Mouse (Mus musculus) testis, postnatal 10 days (tissue): ENCODE data around the gene Rcsd1.

Experiments
- DNase-seq: peaks from one replicate; pipeline ENCODE4 v3.0.0; 2021; ENCODE audit warnings: low spot score

The Rcsd1 gene

DNA sequence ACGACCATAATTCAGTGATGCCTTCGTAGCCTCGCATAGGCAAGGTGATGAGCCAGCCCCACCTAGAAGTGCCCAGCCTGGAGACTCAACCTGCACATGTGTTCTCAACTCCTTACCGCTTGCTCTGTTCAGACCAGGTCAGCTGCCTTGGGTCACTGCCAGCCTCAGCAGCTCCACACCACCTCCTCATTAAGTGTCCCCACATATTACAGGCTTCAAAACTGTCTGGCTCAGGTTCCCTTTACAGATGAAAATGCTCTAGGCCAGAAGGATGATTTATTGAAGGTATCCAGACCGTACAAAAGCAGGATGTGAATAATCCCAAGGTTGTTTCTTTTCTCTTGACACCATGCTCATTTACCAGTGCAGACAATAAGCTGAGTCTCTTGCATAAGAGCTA is 83.7 kb downstream of the Rcsd1 start:
- no peak for DNase-seq

DNA sequence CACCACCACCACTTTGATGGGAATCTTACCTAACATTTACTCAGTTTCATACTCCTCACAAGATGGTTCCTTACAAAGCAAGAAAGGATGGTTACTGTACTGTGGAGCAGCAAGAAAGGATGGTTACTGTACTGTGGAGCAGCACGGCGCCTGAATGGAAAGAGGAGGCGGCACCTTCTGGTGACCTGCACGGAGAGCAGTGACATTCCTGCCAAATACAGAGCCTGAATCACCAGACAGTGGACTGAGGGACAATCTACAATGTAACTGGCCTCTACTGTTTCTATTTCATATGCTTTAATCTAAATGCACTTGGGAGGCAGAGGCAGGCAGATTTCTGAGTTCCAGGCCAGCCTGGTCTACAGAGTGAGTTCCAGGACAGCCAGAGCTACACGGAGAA is 84.5 kb downstream of the Rcsd1 start:
- DNase-seq: no peak

DNA sequence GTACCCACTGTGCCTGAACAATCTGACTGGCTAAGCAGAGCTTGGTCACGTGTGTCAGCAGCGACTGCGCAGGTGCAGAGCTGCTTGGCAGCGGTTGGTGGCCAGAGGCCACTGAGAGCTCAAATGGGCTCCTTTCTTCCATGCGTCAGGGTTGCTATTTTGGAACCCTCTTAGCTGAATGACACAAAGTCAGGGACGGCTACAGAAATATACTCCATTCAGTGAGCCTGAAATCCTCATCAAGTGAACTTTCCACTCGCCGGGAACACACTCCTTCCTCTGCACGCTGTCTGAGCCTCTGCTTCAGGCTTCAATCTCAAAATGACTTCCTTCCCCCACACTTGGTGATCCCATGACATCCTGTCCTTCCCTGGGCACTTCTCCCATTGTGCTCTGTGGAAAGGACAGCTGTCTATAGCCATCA is 91.3 kb downstream of the Rcsd1 start:
- DNase-seq: no peak

DNA sequence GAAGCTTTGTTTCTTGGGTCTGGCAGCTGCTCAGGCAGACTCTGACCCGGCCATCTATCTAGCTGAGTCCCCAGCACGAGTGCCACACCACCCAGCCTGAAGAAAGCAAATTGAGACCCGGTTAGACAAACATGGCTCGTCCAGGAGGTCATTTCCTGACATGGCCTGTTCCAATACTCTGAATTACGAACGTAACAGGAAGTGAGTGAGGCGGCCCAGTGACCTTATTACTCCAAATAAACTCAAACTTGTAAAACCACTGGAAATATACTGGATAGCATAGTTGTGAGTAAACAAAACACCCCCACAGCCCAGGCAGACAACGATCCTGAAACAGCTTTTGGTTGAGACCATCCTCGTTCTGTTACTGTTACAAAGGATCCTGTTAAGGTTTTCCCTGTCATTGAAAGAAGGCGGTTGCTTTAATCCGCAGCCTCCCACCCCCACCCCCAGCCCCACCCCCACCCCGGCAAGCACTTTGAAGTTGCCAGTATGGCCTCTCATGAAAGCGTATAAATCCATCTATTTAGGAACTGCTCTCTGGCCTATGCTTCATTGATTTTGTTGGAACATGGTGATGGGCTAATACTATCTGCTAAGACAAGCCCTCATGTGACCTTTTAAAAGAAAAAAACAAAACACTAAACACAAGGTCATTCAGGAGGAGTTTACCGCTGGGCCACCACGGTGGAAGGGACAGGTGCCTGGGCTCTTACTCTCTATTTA is 92.2 kb downstream of the Rcsd1 start:
- DNase-seq: no peak

DNA sequence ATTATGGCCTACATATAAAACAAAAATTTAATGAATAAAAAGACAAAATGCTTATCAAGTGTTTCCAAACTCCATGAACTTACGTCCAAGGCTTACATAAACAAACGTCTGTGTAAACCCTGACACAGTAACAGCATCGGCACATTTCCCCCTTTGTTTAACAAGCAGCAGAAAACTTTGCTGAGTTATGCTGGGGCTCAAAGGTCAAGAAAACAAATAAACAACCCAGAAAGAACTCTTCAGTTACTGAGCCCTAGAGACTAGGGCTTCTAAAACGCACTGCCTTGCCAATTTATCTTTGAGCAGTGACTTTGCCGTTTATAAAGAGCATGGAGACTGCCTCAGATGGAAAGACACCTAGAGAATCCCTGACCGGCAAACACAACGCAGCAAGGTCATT is 92.9 kb downstream of the Rcsd1 start:
- DNase-seq: no peak

DNA sequence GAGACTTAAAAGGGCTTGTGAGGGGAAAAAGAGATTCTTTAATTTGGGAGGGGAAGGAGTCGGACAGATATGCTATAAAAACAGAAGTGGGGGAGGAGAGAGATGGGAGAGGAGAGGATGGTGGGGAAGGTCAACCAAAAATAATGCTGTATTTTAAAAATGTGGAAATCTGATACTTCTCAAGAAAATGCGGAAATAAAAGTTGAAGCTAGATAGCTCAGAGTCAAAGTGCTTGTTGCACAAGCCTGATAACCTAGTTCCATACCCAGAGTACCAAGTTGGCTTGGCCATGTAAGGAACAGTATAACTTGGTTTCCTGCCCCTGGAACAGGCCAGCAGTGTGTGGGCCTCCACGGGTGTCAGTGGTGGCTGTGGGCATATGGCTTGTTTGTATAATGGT is 94.8 kb downstream of the Rcsd1 start:
- DNase-seq: no peak

DNA sequence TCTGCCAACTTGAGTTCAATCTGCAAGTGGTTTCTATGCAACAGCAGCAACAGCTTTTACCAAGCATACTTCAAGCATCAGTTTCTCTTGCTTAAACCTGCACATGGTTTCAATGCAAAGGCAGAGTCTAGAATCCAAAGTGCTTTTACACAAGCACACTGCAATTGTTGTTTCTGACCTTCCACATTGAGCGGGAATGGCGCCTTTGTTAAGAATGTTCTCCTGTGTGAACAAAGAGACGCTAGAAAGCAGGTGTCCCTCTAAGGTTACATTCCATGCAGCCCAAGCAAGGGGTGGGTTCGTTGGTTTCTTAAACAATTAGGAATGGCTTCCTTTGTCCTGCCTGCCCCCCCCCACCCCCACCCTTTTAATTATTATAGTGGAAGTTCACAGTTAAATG is 95.6 kb downstream of the Rcsd1 start:
- no peak for DNase-seq

DNA sequence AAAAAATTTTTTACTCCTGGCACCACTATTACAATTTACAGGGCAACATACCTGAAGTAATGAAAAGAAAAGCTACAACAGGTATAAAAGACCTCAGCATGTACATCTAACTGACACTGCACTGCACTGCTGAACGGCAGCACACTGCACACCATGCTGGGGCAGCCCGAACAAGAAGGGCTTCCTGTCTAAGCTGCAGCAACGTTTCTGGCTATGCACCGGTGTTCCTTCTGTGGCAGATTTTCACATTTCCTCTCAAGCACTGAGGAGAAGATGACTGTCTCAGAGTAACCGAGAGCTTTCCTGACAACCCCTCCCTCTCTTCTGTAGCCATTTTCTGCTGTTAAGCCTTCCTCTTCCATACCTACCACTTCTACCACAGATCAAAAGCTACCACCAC is 96.8 kb downstream of the Rcsd1 start:
- no peak for DNase-seq

DNA sequence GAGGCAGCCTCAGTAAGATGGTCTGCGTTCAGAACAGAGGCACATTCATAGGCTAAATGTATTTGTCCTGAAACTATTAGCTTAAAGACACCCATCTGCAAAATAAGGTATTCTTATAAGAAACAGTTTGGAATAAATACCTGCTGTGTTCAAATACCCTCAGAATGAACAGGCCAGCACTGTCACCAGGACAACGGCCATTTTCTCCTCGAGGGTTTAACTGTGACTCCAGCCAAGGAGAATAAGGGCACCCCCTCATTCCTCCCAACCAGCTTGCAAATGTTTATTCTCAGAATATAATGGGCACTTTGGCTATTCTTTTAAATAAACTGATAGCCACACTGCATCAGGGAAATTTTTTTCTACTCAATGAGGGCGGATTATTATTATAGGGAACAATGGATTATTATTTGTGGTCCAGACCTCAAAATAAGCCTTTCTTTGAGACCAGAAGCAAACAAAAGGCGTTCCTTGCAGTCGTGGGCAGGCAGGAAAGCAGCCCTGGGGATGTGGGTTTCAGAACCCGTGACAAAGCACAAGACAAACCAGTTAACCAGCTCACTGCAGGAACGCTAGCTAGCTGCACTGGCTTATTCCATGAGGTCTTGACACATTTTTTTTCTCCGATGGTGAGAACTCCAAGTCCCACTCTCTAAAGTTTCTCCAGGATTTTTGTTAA is 99.1 kb downstream of the Rcsd1 start:
- DNase-seq: no peak

DNA sequence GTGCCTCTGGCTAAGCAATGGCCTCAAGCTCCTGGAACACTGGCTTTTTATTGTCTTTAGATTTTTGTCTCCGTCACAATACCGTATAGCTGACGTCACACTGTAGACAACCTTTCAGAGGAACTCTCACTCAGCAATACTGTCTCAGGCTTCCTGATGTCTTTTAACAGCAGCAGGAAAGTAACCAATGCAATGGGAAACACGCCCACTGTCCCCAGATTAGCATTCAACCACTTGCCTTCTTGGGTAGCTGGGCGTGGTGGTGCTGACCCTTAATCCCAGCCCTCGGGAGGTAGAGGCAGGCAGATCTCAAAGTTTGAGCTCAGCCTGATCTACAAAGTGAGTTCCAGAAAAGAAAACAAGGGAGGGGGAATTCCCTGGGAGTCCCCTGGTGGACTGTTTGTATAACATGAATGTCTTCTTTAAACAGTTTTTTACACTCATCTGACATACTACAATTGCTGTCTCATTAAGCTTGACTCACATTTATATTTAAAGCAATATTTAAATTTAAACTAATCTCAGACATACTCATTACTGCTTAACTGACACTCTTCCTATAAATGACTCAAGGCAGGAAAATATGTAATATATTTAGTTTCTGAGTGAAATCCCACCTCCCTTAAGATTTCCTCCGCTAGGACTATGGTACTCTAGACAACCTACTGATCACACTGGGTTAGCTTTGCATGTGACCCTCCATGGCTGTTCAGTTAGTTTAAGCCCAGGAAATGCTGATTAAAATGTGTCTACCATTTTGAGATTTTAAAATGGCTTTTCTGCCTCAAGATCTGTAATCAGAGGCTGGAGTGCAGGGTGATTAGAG is 99.8 kb downstream of the Rcsd1 start:
- DNase-seq: no peak

DNA sequence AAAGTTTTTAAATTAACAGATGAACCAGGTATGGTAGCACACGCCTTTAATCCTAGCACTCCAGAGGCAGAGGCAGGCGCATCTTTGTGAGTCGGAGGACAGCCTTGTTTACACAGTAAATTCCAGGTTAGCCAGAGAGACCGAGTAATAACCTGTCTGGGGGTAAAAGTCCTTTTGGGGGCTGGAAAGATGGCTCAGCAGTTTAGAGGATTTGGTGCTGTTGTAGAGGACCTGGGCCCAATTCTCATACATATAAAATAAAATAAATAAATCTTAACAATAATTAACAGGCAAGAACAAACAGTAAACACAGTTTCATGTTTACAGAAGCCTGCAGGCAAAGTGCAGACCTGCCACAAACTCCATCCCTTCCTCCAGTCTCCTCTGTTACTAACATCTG is 100.7 kb downstream of the Rcsd1 start:
- DNase-seq: no peak

DNA sequence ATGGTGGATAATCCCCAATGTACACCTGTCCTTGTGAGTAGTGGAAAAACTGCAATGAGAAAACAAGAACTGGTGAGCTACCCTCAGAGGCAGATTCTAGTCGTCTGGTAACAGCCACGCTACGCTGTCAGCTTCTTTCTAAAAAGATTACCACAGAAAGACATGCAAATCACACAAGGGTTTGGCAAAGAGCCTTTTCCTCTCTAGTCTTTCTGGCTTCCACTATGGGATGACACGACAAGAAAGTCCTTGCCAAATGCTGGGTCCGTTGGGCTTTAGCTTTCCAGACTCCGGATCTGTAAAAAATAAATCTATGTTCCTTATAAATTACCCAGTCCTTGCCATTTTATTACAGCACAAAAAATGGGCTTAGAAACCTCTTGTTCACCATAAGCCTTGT is 103.8 kb downstream of the Rcsd1 start:
- no peak for DNase-seq

DNA sequence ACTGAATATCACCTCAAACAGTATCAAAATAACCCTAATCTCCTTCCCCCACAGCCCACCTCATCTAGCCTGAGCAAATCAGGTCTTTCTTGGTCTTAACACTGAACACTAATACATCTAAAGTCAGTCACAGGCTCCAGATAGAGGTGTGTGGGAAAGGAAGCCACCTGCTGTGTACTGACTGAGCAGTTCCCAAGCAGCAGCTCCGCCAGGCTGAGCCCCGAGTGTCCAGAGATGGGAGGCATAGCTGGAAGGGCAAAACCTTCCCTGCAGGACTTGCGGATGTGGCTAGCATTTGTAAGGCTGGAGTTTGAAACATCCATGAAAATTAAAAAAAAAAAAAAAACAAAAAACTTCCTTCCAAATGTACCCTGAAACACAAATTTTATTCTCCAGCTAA is 104.4 kb downstream of the Rcsd1 start:
- no peak for DNase-seq

DNA sequence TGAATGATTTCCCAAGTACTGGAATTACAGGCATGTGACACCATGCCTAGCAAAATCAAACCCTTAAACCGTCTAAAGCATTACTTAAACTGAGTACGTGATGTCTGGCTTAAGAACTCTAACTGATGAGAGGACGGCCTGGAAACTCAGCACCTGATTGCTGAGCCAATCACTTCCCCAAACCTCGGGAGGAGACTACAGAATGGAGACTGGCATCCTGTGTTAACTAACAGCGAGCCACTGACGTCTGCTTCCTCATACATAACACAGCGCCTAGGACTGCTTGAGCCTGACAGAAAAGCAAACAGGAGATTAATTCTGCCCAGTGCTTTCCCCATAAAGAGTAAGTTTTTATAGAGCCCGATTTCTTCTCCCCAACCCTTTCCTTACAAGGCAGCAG is 105.4 kb downstream of the Rcsd1 start:
- DNase-seq: no peak

DNA sequence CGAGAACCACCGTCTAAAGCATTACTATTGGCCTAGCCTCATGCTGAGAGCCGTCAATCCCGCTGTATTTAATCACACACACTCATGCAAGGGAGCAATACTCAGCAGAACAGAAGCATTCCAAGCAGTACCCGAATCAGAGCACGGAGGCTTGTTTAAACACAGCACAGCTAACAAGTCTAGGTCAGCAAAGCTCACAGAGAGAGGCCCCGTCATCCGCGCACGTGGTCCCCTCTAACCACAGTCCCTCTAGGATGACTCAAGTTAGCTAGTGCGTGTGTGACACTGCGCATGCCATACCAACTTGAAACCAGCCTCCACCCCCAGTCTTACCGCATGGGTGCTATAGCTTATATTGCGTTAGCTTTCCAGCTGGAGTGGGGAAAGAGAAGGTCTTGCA is 106.3 kb downstream of the Rcsd1 start:
- no peak for DNase-seq

DNA sequence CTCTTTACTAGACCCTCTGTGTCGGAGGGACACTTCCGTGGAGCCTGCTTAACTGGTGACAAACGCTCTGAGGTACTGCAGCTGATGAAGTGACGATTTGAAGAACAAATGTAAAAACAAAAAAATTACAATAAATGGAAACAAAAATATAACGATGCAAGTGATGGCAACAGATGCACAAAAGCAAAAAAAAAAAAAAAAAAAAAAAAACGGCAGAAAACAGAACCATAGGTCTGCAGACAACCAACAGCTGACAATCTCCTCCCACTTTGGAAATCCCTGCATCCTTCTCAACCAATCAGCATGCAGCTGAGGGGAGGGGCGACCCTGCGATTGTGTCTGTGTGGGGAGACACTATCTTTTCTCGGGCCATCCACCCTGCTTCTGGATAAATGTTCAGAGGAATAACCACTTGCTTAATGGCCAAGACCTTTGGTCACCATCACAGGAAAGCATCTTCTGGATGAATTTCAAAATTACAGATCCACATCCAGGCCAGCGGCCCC is 107.7 kb downstream of the Rcsd1 start:
- DNase-seq: no peak
